Comparison of ENCODE assay signal across 8 mouse cellular contexts in the genomic region with DNA sequence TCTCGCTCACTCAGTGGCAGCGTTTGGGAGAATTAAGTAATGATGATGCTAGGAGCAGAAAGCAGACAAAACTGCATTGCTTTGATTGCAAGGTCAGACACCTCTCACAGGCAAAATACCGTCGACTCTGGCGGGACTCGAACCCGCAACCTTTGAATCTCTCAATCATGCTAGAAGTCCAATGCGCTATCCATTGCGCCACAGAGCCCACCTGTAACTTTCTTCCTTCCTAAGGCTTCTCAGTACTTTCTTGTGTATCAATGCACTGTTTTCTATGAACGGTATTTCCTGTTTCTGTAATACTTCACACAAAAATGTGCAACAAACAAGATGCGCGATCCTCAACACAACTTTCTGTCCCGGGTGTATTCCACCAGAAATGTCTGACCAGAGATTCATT. TPM values are rescaled to one million over a fixed set of nuclear protein-coding genes. Genes with fewer than 3 reads are reported as not detected.
DNase-seq lines count a peak whose midpoint lies in the region; ATAC-seq and TF ChIP-seq lines count a peak whose summit lies in the region.

No protein-coding gene starts in this region.

- peak overlapping the region; percentile 85 for H3K4me2 ChIP-seq in lung, embryonic 16.5 days (ENCODE audit: low read depth, low read length)
- peak overlapping the region; percentile 51 for H3K4me2 ChIP-seq in hindbrain, embryonic 14.5 days (replicated peaks)

- no peak for TF ChIP-seq CTCF in bone marrow macrophage, adult 2 months (IDR thresholded peaks at IDR 0.05; ENCODE audit: low read depth, low read length)

- no peak for TF ChIP-seq POLR2A in bone marrow macrophage, adult 2 months (IDR thresholded peaks at IDR 0.05; ENCODE audit: borderline replicate concordance, low read depth, low read length)

- peaks cover 5% of the 10 kb centered on the region for H3K27me3 ChIP-seq in lung, embryonic 16.5 days (ENCODE audit: control insufficient read depth, insufficient read depth, low read depth, low read length)
- peaks cover 78% of the 10 kb centered on the region for H3K27me3 ChIP-seq in hindbrain, embryonic 14.5 days (ENCODE audit: control insufficient read depth, insufficient read depth, low read length)

- no peak for ATAC-seq in lung, embryonic 16.5 days (ENCODE audit: low read depth)
- ATAC-seq in hindbrain, embryonic 14.5 days (ENCODE audit: low FRiP score): no peak
- no peak for ATAC-seq in erythroid progenitor cell, adult 5-6 weeks (replicated peaks; ENCODE audit: low FRiP score, poor library complexity, severe bottlenecking)

- 10% methylated on average over 13 of the region's 13 CpGs for WGBS in lung, embryonic 16.5 days
- WGBS in hindbrain, embryonic 14.5 days: 4% methylated on average over 13 of the region's 13 CpGs

- no peak overlapping the region for H3K9ac ChIP-seq in lung, embryonic 16.5 days (ENCODE audit: low read length)
- H3K9ac ChIP-seq in hindbrain, embryonic 14.5 days: no peak overlapping the region

- H3K36me3 ChIP-seq in lung, embryonic 16.5 days (ENCODE audit: control insufficient read depth, insufficient read depth, low read length): no peaks in the 10 kb centered on the region
- no peaks in the 10 kb centered on the region for H3K36me3 ChIP-seq in hindbrain, embryonic 14.5 days (replicated peaks; ENCODE audit: control insufficient read depth, insufficient read depth)

- DNase-seq in lung, postnatal 14 days: no peak
- DNase-seq in hindbrain, embryonic 14.5 days (ENCODE audit: low spot score): no peak
- peak; percentile 52 for DNase-seq in naive thymus-derived CD4-positive, alpha-beta T cell, adult 2 months (ENCODE audit: low read depth)
- no peak for DNase-seq in adipocyte (ENCODE audit: low spot score)
- no peak for DNase-seq in gastrocnemius, postnatal 10 days

- no peak overlapping the region for H3K27ac ChIP-seq in lung, embryonic 16.5 days (ENCODE audit: low read length)
- H3K27ac ChIP-seq in bone marrow macrophage, adult 2 months (ENCODE audit: insufficient read depth, low read depth, low read length): no peak overlapping the region
- H3K27ac ChIP-seq in hindbrain, embryonic 14.5 days: no peak overlapping the region

- peaks cover 7% of the 10 kb centered on the region; the same call in 1 of the 2 replicates for H3K4me1 ChIP-seq in lung, embryonic 16.5 days (replicated peaks; ENCODE audit: control insufficient read depth, insufficient read depth, low read length)
- peaks cover 13% of the 10 kb centered on the region for H3K4me1 ChIP-seq in bone marrow macrophage, adult 2 months (ENCODE audit: control insufficient read depth, insufficient read depth, low read length)
- peaks cover 3% of the 10 kb centered on the region; the same call in 1 of the 2 replicates for H3K4me1 ChIP-seq in hindbrain, embryonic 14.5 days (replicated peaks; ENCODE audit: control insufficient read depth, insufficient read depth, low read length)

- H3K9me3 ChIP-seq in lung, embryonic 16.5 days (ENCODE audit: control insufficient read depth, low read length): no peaks in the 10 kb centered on the region
- H3K9me3 ChIP-seq in hindbrain, embryonic 14.5 days (ENCODE audit: control insufficient read depth, low read length): no peaks in the 10 kb centered on the region

- peak overlapping the region; percentile 45 for H3K4me3 ChIP-seq in lung, embryonic 16.5 days (ENCODE audit: low read length)
- peak overlapping the region; percentile 67 for H3K4me3 ChIP-seq in bone marrow macrophage, adult 2 months (ENCODE audit: insufficient read depth, low read length)
- no peak overlapping the region for H3K4me3 ChIP-seq in hindbrain, embryonic 14.5 days (replicated peaks; ENCODE audit: low read length)

RNA-seq across cellular contexts. Expression of gene Zfp184, which starts 27.9 kb away (rescaled TPM):
- polyA plus RNA-seq in lung, embryonic 16.5 days (2015; fragmentation: Nextera tagmentation; extraction: Ambion mirVana): 7.9 and 12.5 TPM in 2 replicates
- 0.25 and 0.76 TPM in 2 replicates for polyA plus RNA-seq in bone marrow macrophage, adult 2 months (2012; ENCODE audit: insufficient read depth, insufficient read length, missing spikeins)
- polyA plus RNA-seq in hindbrain, embryonic 14.5 days (2014; fragmentation: Nextera tagmentation; extraction: Ambion mirVana): 14.9 and 18.2 TPM in 2 replicates
- not detected in 2 replicates for total RNA-seq in erythroid progenitor cell, adult 5-6 weeks (2015; ENCODE audit: low replicate concordance)
- 1.3 TPM in 1 of 2 replicates, not detected in the other for total RNA-seq in erythroid progenitor cell, adult 5-6 weeks (2017; ENCODE audit: low replicate concordance)
- 1 to 10 TPM in 1 of 2 experiments, under 1 TPM in 1; 0.73 to 1.2 TPM for total RNA-seq in gastrocnemius, postnatal 10 days (2021)
